Mouse (Mus musculus) myocyte (in vitro differentiated cells): ENCODE results near the gene Fhl3. TPM values are rescaled to one million over a fixed set of nuclear protein-coding genes. Genes with fewer than 3 reads are reported as not detected.

Source experiments
- H3K27me3 ChIP-seq: one replicate; pipeline ENCODE4 v1.6.1; 2011; ENCODE audit not compliant: control insufficient read depth, insufficient read depth, insufficient read length
- H3K36me3 ChIP-seq: one replicate; pipeline ENCODE4 v1.6.1; 2011; ENCODE audit not compliant: control insufficient read depth, insufficient read depth
- H3K4me2 ChIP-seq: one replicate; pipeline ENCODE4 v1.6.1; 2011; ENCODE audit warnings: low read depth, control low read depth
- H3K4me3 ChIP-seq: one replicate; pipeline ENCODE4 v1.5.1; 2011; ENCODE audit warnings: mild to moderate bottlenecking, control low read depth, moderate library complexity
- H3K79me2 ChIP-seq: one replicate; pipeline ENCODE4 v1.6.1; 2011; ENCODE audit not compliant: control insufficient read depth, insufficient read depth
- H3ac ChIP-seq: one replicate; pipeline ENCODE4 v1.6.1; 2011; ENCODE audit not compliant: control insufficient read depth, insufficient read length
- CEBPB ChIP-seq: IDR thresholded peaks from 2 replicates; pipeline ENCODE4 v1.6.1; 2011; ENCODE audit warnings: mild to moderate bottlenecking, moderate library complexity; ENCODE audit not compliant: poor library complexity, insufficient read depth, severe bottlenecking
- E2F4 ChIP-seq: IDR thresholded peaks from one replicate; pipeline ENCODE4 v1.6.1; 2011; ENCODE audit warnings: mild to moderate bottlenecking, control low read depth, moderate library complexity; ENCODE audit not compliant: insufficient read depth
- MAX ChIP-seq: IDR thresholded peaks from one replicate; pipeline ENCODE4 v1.6.1; 2011; ENCODE audit warnings: low read depth, mild to moderate bottlenecking, control low read depth
- MYOD1 ChIP-seq, 3 experiments: IDR thresholded peaks; one replicate each; pipeline ENCODE4 v1.6.1; 2011; ENCODE audit warnings: control low read depth in 2 of 3, low read depth in 2 of 3, mild to moderate bottlenecking in 2 of 3, moderate library complexity in 1 of 3; ENCODE audit not compliant: insufficient read length in 2 of 3, control insufficient read depth in 1 of 3
- MYOG ChIP-seq, 3 experiments: IDR thresholded peaks; one replicate each; pipeline ENCODE4 v1.6.1; 2011; ENCODE audit warnings: control low read depth in 2 of 3, low read depth in 2 of 3, mild to moderate bottlenecking in 2 of 3; ENCODE audit not compliant: insufficient read length in 2 of 3, control insufficient read depth in 1 of 3, insufficient read depth in 1 of 3
- POLR2A ChIP-seq: IDR thresholded peaks from one replicate; pipeline ENCODE4 v1.6.1; 2011; ENCODE audit warnings: low read depth, mild to moderate bottlenecking, control low read depth, moderate library complexity; ENCODE audit not compliant: insufficient read length
- POLR2AphosphoS2 ChIP-seq: IDR thresholded peaks from one replicate; pipeline ENCODE4 v1.6.1; 2011; ENCODE audit warnings: low read depth, control low read depth; ENCODE audit not compliant: insufficient read length
- REST ChIP-seq: IDR thresholded peaks from one replicate; pipeline ENCODE4 v1.6.1; 2011; ENCODE audit warnings: mild to moderate bottlenecking, control low read depth, moderate library complexity; ENCODE audit not compliant: insufficient read depth, insufficient read length
- SRF ChIP-seq: IDR thresholded peaks from one replicate; pipeline ENCODE4 v1.6.1; 2011; ENCODE audit warnings: low read depth; ENCODE audit not compliant: control insufficient read depth, insufficient read length
- TCF12 ChIP-seq: IDR thresholded peaks from one replicate; pipeline ENCODE4 v1.6.1; 2011; ENCODE audit warnings: mild to moderate bottlenecking, control low read depth; ENCODE audit not compliant: poor library complexity, insufficient read depth, severe bottlenecking
- TCF3 ChIP-seq: IDR thresholded peaks from one replicate; pipeline ENCODE4 v1.6.1; 2011; ENCODE audit warnings: low read depth, control low read depth; ENCODE audit not compliant: insufficient read length
- USF1 ChIP-seq: IDR thresholded peaks from one replicate; pipeline ENCODE4 v1.6.1; 2011; ENCODE audit warnings: low read depth, mild to moderate bottlenecking, control low read depth, moderate library complexity
- polyA plus RNA-seq: library from polyadenylated mRNA; unstranded; fragments of >200 nt; fragmentation: generic; extraction: Trizol; gene quantifications from one replicate; pipeline ENCODE4 v1.2.1, GENCODE M21; 2012; ENCODE audit warnings: missing spikeins

Fhl3 gene
- polyA plus RNA-seq, 1 experiment: 110 TPM

DNA sequence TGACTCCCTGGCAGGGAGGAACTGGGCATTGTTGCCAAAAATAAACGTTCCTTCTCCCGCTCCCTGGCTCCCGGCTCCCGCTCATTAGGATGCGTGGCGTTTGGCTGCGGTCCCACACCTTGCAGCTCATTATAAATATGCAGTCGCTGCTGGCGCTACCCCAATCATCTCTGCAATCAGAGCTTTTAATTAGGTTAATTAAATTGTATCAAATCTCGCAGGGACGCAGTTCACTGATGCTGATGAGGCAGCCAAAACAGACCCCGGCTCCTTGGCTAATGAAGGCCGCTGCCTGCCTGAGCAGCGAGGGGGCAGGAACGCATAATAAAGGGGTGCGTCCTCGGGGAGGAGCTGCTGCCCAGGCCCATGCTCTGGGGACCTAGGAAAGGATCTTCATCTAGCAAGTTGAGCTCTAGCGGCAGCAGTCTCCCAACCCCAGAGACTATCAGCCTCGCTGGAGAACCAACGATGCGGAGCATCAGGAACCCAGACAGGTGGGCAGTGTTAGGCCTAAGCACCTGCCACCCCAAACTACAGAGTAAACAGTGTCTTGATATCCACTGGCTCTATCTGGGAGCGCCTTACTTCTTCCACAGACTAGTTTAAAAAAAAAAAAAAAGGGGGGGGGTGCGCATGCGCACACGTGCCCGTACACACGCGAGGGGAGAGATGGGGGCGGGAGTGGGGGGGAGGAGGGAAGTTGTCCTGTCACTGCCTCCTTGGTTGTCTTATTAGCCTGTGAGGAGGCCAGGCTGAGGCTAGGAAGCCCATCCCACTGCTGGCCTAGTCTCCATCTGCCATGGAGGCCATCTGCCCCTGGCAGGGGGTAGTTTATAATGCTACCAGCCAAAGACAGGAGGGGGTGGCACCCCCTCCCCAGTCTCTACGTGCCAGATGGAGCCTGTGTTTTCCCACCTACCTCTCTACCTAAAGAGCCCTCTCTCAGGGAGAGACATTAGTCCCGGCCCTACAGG lies 27.9 kb upstream of the Fhl3 start:
- TF ChIP-seq SRF (no peak), E2F4 (no peak), CEBPB (no peak), POLR2A (no peak), TCF3 (no peak), MYOD1 (IDR thresholded peaks at IDR 0.05; ENCODE audit: control insufficient read depth in 1 of 3, insufficient read length in 2 of 3, low read depth in 2 of 3) (no peak), POLR2AphosphoS2 (no peak), MYOG (IDR thresholded peaks at IDR 0.05; ENCODE audit: control insufficient read depth in 1 of 3, insufficient read depth in 1 of 3, insufficient read length in 2 of 3, low read depth in 2 of 3) (no peak), REST (no peak), TCF12 (no peak), USF1 (no peak), MAX (no peak)
- H3K4me3 ChIP-seq: no peak overlapping the region
- peaks cover 12% of the 10 kb centered on the region for H3K36me3 ChIP-seq
- H3K4me2 ChIP-seq: no peak overlapping the region
- H3K79me2 ChIP-seq: no peaks in the 10 kb centered on the region
- no peak overlapping the region for H3ac ChIP-seq
- peaks cover 9% of the 10 kb centered on the region for H3K27me3 ChIP-seq

DNA sequence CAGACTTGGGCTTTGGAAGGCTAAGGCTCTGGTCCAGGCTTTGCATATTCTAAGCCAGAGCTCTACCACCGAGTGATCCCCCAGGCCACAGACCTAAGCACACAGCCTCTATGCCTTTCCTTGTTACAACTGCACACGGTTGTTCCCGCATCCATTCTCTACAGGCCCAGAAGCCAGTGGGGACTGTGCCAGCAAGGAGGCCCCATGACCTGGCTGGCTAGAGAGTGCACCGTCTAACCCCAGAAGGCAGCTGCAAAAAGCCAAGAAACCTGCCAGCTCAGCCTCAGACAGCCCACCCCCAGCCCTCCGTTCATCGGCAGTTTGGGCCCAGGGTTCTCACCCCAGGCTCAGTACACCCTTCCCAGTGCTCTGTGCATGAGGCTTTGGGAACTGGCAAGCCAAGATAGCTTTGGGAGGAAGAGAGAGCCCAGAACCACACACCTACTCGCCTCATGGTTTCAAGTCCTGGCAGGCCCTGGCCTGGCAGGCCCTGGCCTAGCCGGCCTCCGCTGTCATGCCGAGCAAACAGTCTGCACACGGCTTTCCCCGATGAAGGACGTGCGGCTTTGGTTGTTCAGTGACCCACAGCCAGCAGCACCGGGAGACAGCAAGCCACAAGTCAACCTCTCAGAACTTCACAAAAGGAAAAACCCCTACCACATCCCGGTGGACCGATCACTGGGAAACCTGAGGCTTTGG lies 26.0 kb upstream of the Fhl3 start:
- peaks cover 22% of the 10 kb centered on the region for H3K36me3 ChIP-seq
- no peak for TF ChIP-seq REST
- TF ChIP-seq POLR2A: no peak
- TF ChIP-seq USF1: no peak
- TF ChIP-seq MYOG (IDR thresholded peaks at IDR 0.05; ENCODE audit: control insufficient read depth in 1 of 3, insufficient read depth in 1 of 3, insufficient read length in 2 of 3, low read depth in 2 of 3): no peak
- no peak for TF ChIP-seq CEBPB
- TF ChIP-seq MYOD1 (IDR thresholded peaks at IDR 0.05; ENCODE audit: control insufficient read depth in 1 of 3, insufficient read length in 2 of 3, low read depth in 2 of 3): no peak
- TF ChIP-seq E2F4: no peak
- no peak for TF ChIP-seq TCF12
- no peak for TF ChIP-seq MAX
- no peak overlapping the region for H3ac ChIP-seq
- no peaks in the 10 kb centered on the region for H3K79me2 ChIP-seq
- H3K27me3 ChIP-seq: no peaks in the 10 kb centered on the region
- no peak overlapping the region for H3K4me3 ChIP-seq
- H3K4me2 ChIP-seq: no peak overlapping the region

- Histone ChIP-seq H3ac (no peak overlapping the region), H3K79me2 (no peaks in the 10 kb centered on the region), H3K36me3 (peaks cover 28% of the 10 kb centered on the region), H3K27me3 (no peaks in the 10 kb centered on the region), H3K4me2 (no peak overlapping the region), H3K4me3 (no peak overlapping the region)
- no peak for TF ChIP-seq MYOD1 (IDR thresholded peaks at IDR 0.05; ENCODE audit: control insufficient read depth in 1 of 3, insufficient read length in 2 of 3, low read depth in 2 of 3)
- no peak for TF ChIP-seq TCF3
- TF ChIP-seq REST: no peak
- no peak for TF ChIP-seq POLR2AphosphoS2
- no peak for TF ChIP-seq E2F4
- no peak for TF ChIP-seq SRF
- TF ChIP-seq MAX: no peak
- TF ChIP-seq MYOG (IDR thresholded peaks at IDR 0.05; ENCODE audit: control insufficient read depth in 1 of 3, insufficient read depth in 1 of 3, insufficient read length in 2 of 3, low read depth in 2 of 3): no peak
- TF ChIP-seq CEBPB: no peak
- TF ChIP-seq USF1: no peak
- no peak for TF ChIP-seq POLR2A
- no peak for TF ChIP-seq TCF12
Measured at GRCm38 (mm10) chr4:124675037-124675436, 25.5 kb upstream of the Fhl3 start.

DNA sequence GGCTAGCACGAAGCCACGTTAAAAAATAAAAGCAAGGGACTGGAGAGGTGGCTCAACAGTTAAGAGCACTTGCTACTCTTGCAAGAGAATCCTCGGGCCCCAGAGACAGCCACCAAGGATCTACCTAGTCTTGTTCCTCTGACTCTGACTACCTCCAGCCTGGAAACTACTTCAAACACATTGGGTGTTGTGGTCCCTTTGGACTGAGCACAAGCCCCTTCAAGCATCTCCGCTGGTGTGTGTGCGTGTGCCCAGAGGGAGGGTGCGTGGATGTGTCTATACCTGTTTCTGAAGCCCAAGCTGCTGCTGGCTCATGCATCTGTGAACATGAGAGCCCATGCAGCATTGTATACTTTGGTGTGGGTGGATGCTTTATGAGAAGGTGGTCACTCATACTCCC lies 24.5 kb upstream of the Fhl3 start:
- Histone ChIP-seq H3K36me3 (peaks cover 34% of the 10 kb centered on the region), H3ac (no peak overlapping the region), H3K4me2 (no peak overlapping the region), H3K4me3 (no peak overlapping the region), H3K27me3 (no peaks in the 10 kb centered on the region), H3K79me2 (no peaks in the 10 kb centered on the region)
- no peak for TF ChIP-seq REST
- TF ChIP-seq MYOD1 (IDR thresholded peaks at IDR 0.05; ENCODE audit: control insufficient read depth in 1 of 3, insufficient read length in 2 of 3, low read depth in 2 of 3): no peak
- no peak for TF ChIP-seq TCF12
- no peak for TF ChIP-seq POLR2A
- TF ChIP-seq MYOG (IDR thresholded peaks at IDR 0.05; ENCODE audit: control insufficient read depth in 1 of 3, insufficient read depth in 1 of 3, insufficient read length in 2 of 3, low read depth in 2 of 3): no peak
- no peak for TF ChIP-seq E2F4
